Mouse (Mus musculus) CH12.LX (cell line): Measurements from ENCODE around the gene Arhgap18. TPM values are rescaled to one million over a fixed set of nuclear protein-coding genes. Genes with fewer than 3 reads are reported as not detected.

Experiments used
- DNase-seq: peaks from one replicate; pipeline ENCODE4 v3.0.0-alpha.2; 2013; ENCODE audit errors: extremely low read depth
- H3K27ac ChIP-seq: 2 replicates; pipeline ENCODE4 v1.5.1; 2012; ENCODE audit warnings: low read depth, mild to moderate bottlenecking, control low read depth, moderate library complexity; ENCODE audit not compliant: insufficient read depth
- H3K27me3 ChIP-seq: replicated peaks from 2 replicates; pipeline ENCODE3; 2012; ENCODE audit warnings: inconsistent platforms
- H3K36me3 ChIP-seq, 2 experiments: replicated peaks in 1 of 2; 2 replicates each; pipeline versions ENCODE3 to v1.6.1; 2012; ENCODE audit warnings: inconsistent platforms in 1 of 2, low read length in 1 of 2, mild to moderate bottlenecking in 1 of 2, mixed read lengths in 1 of 2, moderate library complexity in 1 of 2; ENCODE audit not compliant: control insufficient read depth in 1 of 2, insufficient read depth in 1 of 2
- H3K4me1 ChIP-seq, 2 experiments: 2 replicates each; pipeline ENCODE4 v1.6.1; 2012; ENCODE audit warnings: inconsistent platforms in 1 of 2, moderate library complexity in 1 of 2; ENCODE audit not compliant: insufficient read depth in 2 of 2, control insufficient read depth in 1 of 2
- H3K4me2 ChIP-seq: 2 replicates; pipeline ENCODE4 v1.6.1; 2012; ENCODE audit warnings: low read depth, mild to moderate bottlenecking, control low read depth; ENCODE audit not compliant: poor library complexity, insufficient read depth, severe bottlenecking
- H3K4me3 ChIP-seq, 3 experiments: fragments of 150-350 bp in 1 of 3; sonication (generic) in 1 of 3; replicated peaks in 1 of 3; 2 replicates each; pipeline versions ENCODE3 to v1.5.1; 2011 to 2012; ENCODE audit warnings: low read depth in 2 of 3, low read length in 2 of 3, mild to moderate bottlenecking in 2 of 3, moderate library complexity in 2 of 3, control low read depth in 1 of 3, improper control_type of control experiment in 1 of 3, inconsistent platforms in 1 of 3, mixed read lengths in 1 of 3; ENCODE audit not compliant: poor library complexity in 1 of 3
- H3K79me2 ChIP-seq: replicated peaks from 2 replicates; pipeline ENCODE4 v1.6.1; 2012; ENCODE audit warnings: mild to moderate bottlenecking, moderate library complexity; ENCODE audit not compliant: control insufficient read depth, poor library complexity, insufficient read depth, severe bottlenecking; ENCODE audit errors: extremely low read depth
- H3K9ac ChIP-seq: 2 replicates; pipeline ENCODE4 v1.6.1; 2012; ENCODE audit warnings: low read depth, mild to moderate bottlenecking, control low read depth, moderate library complexity; ENCODE audit not compliant: insufficient read depth
- H3K9me3 ChIP-seq: replicated peaks from 2 replicates; pipeline ENCODE3; 2012; ENCODE audit warnings: low read length, inconsistent platforms, mixed read lengths
- CHD1 ChIP-seq: IDR thresholded peaks from 2 replicates; pipeline ENCODE4 v1.6.1; 2012; ENCODE audit warnings: low read depth, low read length, improper control_type of control experiment, inconsistent platforms
- CTCF ChIP-seq, 2 experiments: IDR thresholded peaks in 1 of 2; conservative IDR thresholded peaks in 1 of 2; 2 replicates each; pipeline ENCODE4 v1.5.1; 2011 to 2012; ENCODE audit warnings: low read depth in 2 of 2, low read length in 2 of 2, improper control_type of control experiment in 1 of 2, inconsistent platforms in 1 of 2, mild to moderate bottlenecking in 1 of 2, moderate library complexity in 1 of 2
- ELF1 ChIP-seq: IDR thresholded peaks from 2 replicates; pipeline ENCODE4 v1.6.1; 2014; ENCODE audit warnings: low read depth, mild to moderate bottlenecking, inconsistent platforms, low read length, improper control_type of control experiment
- ETS1 ChIP-seq: conservative IDR thresholded peaks from 2 replicates; pipeline ENCODE4 v1.6.1; 2012; ENCODE audit warnings: low read depth, mild to moderate bottlenecking, inconsistent platforms, low read length, improper control_type of control experiment, moderate library complexity
- HCFC1 ChIP-seq: IDR thresholded peaks from 2 replicates; pipeline ENCODE4 v1.6.1; 2012; ENCODE audit warnings: low read depth, mild to moderate bottlenecking, inconsistent platforms, low read length, improper control_type of control experiment
- MAZ ChIP-seq: IDR thresholded peaks from 2 replicates; pipeline ENCODE4 v1.6.1; 2012; ENCODE audit warnings: low read depth, mild to moderate bottlenecking, inconsistent platforms, low read length, improper control_type of control experiment, moderate library complexity
- MEF2A ChIP-seq: IDR thresholded peaks from 2 replicates; pipeline ENCODE4 v1.6.1; 2014; ENCODE audit warnings: low read depth, mild to moderate bottlenecking, inconsistent platforms, low read length, improper control_type of control experiment, borderline replicate concordance
- MXI1 ChIP-seq: IDR thresholded peaks from 2 replicates; pipeline ENCODE4 v1.6.1; 2011; ENCODE audit warnings: mild to moderate bottlenecking, low read depth, low read length, improper control_type of control experiment
- NELFE ChIP-seq: IDR thresholded peaks from 2 replicates; pipeline ENCODE4 v1.6.1; 2011; ENCODE audit warnings: low read depth, low read length, improper control_type of control experiment
- NRF1 ChIP-seq: IDR thresholded peaks from 2 replicates; pipeline ENCODE4 v1.6.1; 2014; ENCODE audit warnings: low read depth, mild to moderate bottlenecking, inconsistent platforms, low read length, improper control_type of control experiment, moderate library complexity
- PAX5 ChIP-seq: IDR thresholded peaks from 2 replicates; pipeline ENCODE4 v1.6.1; 2012; ENCODE audit warnings: low read length, inconsistent platforms, mixed read lengths
- POLR2A ChIP-seq: IDR thresholded peaks from 2 replicates; pipeline ENCODE4 v1.6.1; 2011; ENCODE audit warnings: low read depth, mild to moderate bottlenecking, improper control_type of control experiment, low read length
- POLR2AphosphoS2 ChIP-seq: IDR thresholded peaks from 2 replicates; pipeline ENCODE4 v1.6.1; 2011; ENCODE audit warnings: low read depth, low read length, improper control_type of control experiment
- SIN3A ChIP-seq: IDR thresholded peaks from 2 replicates; pipeline ENCODE4 v1.6.1; 2012; ENCODE audit warnings: low read length, improper control_type of control experiment, inconsistent platforms
- SMC3 ChIP-seq: IDR thresholded peaks from 2 replicates; pipeline ENCODE4 v1.6.1; 2011; ENCODE audit warnings: low read depth, low read length, improper control_type of control experiment
- TBP ChIP-seq: conservative IDR thresholded peaks from 2 replicates; pipeline ENCODE4 v1.6.1; 2011; ENCODE audit warnings: low read depth, low read length, improper control_type of control experiment
- UBTF ChIP-seq: IDR thresholded peaks from 2 replicates; pipeline ENCODE4 v1.6.1; 2012; ENCODE audit warnings: low read depth, mild to moderate bottlenecking, inconsistent platforms, low read length, improper control_type of control experiment, moderate library complexity
- USF2 ChIP-seq: conservative IDR thresholded peaks from 2 replicates; pipeline ENCODE4 v1.6.1; 2011; ENCODE audit warnings: low read depth, low read length, improper control_type of control experiment
- ZKSCAN1 ChIP-seq: IDR thresholded peaks from 2 replicates; pipeline ENCODE4 v1.6.1; 2012; ENCODE audit warnings: low read depth, inconsistent platforms, low read length, improper control_type of control experiment, borderline replicate concordance
- ZMIZ1 ChIP-seq: IDR thresholded peaks from 2 replicates; pipeline ENCODE4 v1.6.1; 2012; ENCODE audit warnings: low read depth, mild to moderate bottlenecking, inconsistent platforms, low read length, improper control_type of control experiment
- ZNF384 ChIP-seq: IDR thresholded peaks from 2 replicates; pipeline ENCODE4 v1.6.1; 2012; ENCODE audit warnings: low read depth, low read length, improper control_type of control experiment, inconsistent platforms
- dilution Hi-C: fragments of 300-500 bp; cut with MboI; formaldehyde crosslinking; loops from 2 replicates; pipeline ENCODE4 v1.14.3; 2020; ENCODE audit warnings: low sequenced_read_pairs; ENCODE audit not compliant: extremely low pct_unique_long_range_greater_than_20kb, extremely low pct_ligation_motif_present
- in situ Hi-C: fragments of 300-500 bp; cut with MboI; formaldehyde crosslinking; loops from 3 replicates; pipeline ENCODE4 v1.14.3; 2019; ENCODE audit warnings: low sequenced_read_pairs, low pct_ligation_motif_present, low pct_unique_long_range_greater_than_20kb, mixed read lengths
- polyA plus RNA-seq: library from polyadenylated mRNA; unstranded; fragments of >175 nt; gene quantifications from 2 replicates; pipeline ENCODE4 v1.2.1, GENCODE M21; 2012; ENCODE audit warnings: low read depth; ENCODE audit not compliant: insufficient read length
- total RNA-seq, 2 experiments: library from RNA; depleted of rRNA; stranded (reverse); fragments of 300-350 nt in 1 of 2; fragments of >200 nt in 1 of 2; gene quantifications; 2 replicates each; pipeline ENCODE4 v1.2.3; 2012 to 2014

The Arhgap18 gene
- total and polyA plus RNA-seq, 3 experiments: 3.3 to 4.2 (median 3.3) TPM

GRCm38 (mm10) chr10:26849311-26849710 lies 96.1 kb downstream of the Arhgap18 start:
- no peaks in the 10 kb centered on the region for H3K79me2 ChIP-seq
- dilution Hi-C loops (no loop called here), in situ Hi-C loops (no loop called here)
- no peak overlapping the region for H3K27ac ChIP-seq
- H3K4me2 ChIP-seq: no peak overlapping the region
- H3K36me3 ChIP-seq: no peaks in the 10 kb centered on the region
- no peaks in the 10 kb centered on the region for H3K9me3 ChIP-seq
- no peak overlapping the region for H3K4me3 ChIP-seq
- TF ChIP-seq MEF2A (no peak), ETS1 (no peak), POLR2AphosphoS2 (no peak), TBP (no peak), SIN3A (no peak), CTCF (conservative IDR thresholded peaks at IDR 0.05 in 1 of 2, IDR thresholded peaks at IDR 0.05 in 1 of 2; ENCODE audit: low read depth in 2 of 2, low read length in 2 of 2) (no peak), POLR2A (no peak), MAZ (no peak), ZKSCAN1 (no peak), UBTF (no peak)
- H3K4me1 ChIP-seq: no peaks in the 10 kb centered on the region
- no peak overlapping the region for H3K9ac ChIP-seq
- DNase-seq: no peak
- H3K27me3 ChIP-seq: no peaks in the 10 kb centered on the region

- no peaks in the 10 kb centered on the region for H3K27me3 ChIP-seq
- no peak overlapping the region for H3K27ac ChIP-seq
- TF ChIP-seq ZNF384: no peak
- TF ChIP-seq NRF1: no peak
- TF ChIP-seq NELFE: no peak
- TF ChIP-seq PAX5: no peak
- no peak for TF ChIP-seq USF2
- TF ChIP-seq SMC3: no peak
- no peak for TF ChIP-seq CHD1
- no peak for TF ChIP-seq ZMIZ1
- no peak for TF ChIP-seq UBTF
- no peak for TF ChIP-seq POLR2AphosphoS2
- no peak for TF ChIP-seq MXI1
- no peak for TF ChIP-seq ELF1
- no peak for TF ChIP-seq HCFC1
- TF ChIP-seq ETS1: no peak
- dilution Hi-C loops (no loop called here), in situ Hi-C loops (no loop called here)
- no peak for DNase-seq
- H3K4me2 ChIP-seq: no peak overlapping the region
- H3K36me3 ChIP-seq: no peaks in the 10 kb centered on the region
- no peaks in the 10 kb centered on the region for H3K79me2 ChIP-seq
- no peak overlapping the region for H3K9ac ChIP-seq
- H3K4me3 ChIP-seq: no peak overlapping the region
- no peaks in the 10 kb centered on the region for H3K4me1 ChIP-seq
- no peaks in the 10 kb centered on the region for H3K9me3 ChIP-seq
These were observed 96.6 kb downstream of the Arhgap18 start for GRCm38 (mm10) chr10:26849854-26850253.
